Mouse (Mus musculus) heart, embryonic 13.5 days (tissue): ENCODE measurements around the gene Pianp. TPM values are rescaled to one million over a fixed set of nuclear protein-coding genes. Genes with fewer than 3 reads are reported as not detected.

Experiments used
- ATAC-seq: fragments of 200-750 bp; cut with Nextera tagmentation; 2 replicates; pipeline ENCODE4 v1.8.0; 2017; ENCODE audit warnings: moderate TSS enrichment; ENCODE audit not compliant: insufficient number of reproducible peaks, low FRiP score, low TSS enrichment; ENCODE audit errors: extremely low read depth
- H3K27ac ChIP-seq: fragments of 300-500 bp; sonication (generic); replicated peaks from 2 replicates; pipeline ENCODE4 v1.5.1; 2015; ENCODE audit warnings: moderate library complexity, mild to moderate bottlenecking, inconsistent platforms
- H3K27me3 ChIP-seq: fragments of 300-500 bp; sonication (generic); replicated peaks from 2 replicates; pipeline ENCODE4 v1.6.1; 2015; ENCODE audit warnings: mild to moderate bottlenecking, inconsistent platforms
- H3K36me3 ChIP-seq: fragments of 300-500 bp; sonication (generic); 2 replicates; pipeline ENCODE4 v1.6.1; 2015; ENCODE audit warnings: mild to moderate bottlenecking, inconsistent platforms
- H3K4me1 ChIP-seq: fragments of 300-500 bp; sonication (generic); 2 replicates; pipeline ENCODE4 v1.6.1; 2015; ENCODE audit warnings: inconsistent platforms
- H3K4me2 ChIP-seq: fragments of 300-500 bp; sonication (generic); 2 replicates; pipeline ENCODE4 v1.6.1; 2015; ENCODE audit warnings: inconsistent platforms, mild to moderate bottlenecking, moderate library complexity
- H3K4me3 ChIP-seq: fragments of 300-500 bp; sonication (generic); 2 replicates; pipeline ENCODE4 v1.5.1; 2015; ENCODE audit warnings: moderate library complexity, mild to moderate bottlenecking, inconsistent platforms
- H3K9ac ChIP-seq: fragments of 300-500 bp; sonication (generic); 2 replicates; pipeline ENCODE4 v1.6.1; 2015; ENCODE audit warnings: inconsistent platforms, mild to moderate bottlenecking, moderate library complexity
- H3K9me3 ChIP-seq: fragments of 300-500 bp; sonication (generic); 2 replicates; pipeline ENCODE4 v1.6.1; 2016; ENCODE audit warnings: inconsistent platforms
- WGBS: fragments of 180-500 bp; shearing (Covaris S2); methylation state at CpG from one replicate; pipeline ENCODE4 v1.1.7; 2015; ENCODE audit warnings: mixed read lengths; 5-methylcytosine and 5-hydroxymethylcytosine counted together
- polyA plus RNA-seq: library from polyadenylated mRNA; unstranded; fragments of >200 nt; fragmentation: Nextera tagmentation; extraction: Ambion mirVana; gene quantifications from 2 replicates; pipeline ENCODE4 v1.2.1, GENCODE M21; 2015

The Pianp gene
- 0.31 and 0.50 TPM in 2 replicates for polyA plus RNA-seq

- no peaks in the 10 kb centered on the region for H3K36me3 ChIP-seq
- H3K27me3 ChIP-seq = peaks cover 98% of the 10 kb centered on the region
- WGBS = 1% methylated on average over 57 of the region's 78 CpGs
- no peak within 1 kb of the TSS for H3K27ac ChIP-seq
- H3K4me1 ChIP-seq = peaks cover 25% of the 10 kb centered on the region
- no peaks in the 10 kb centered on the region for H3K9me3 ChIP-seq
- peak within 1 kb of the TSS; percentile 98 for H3K4me2 ChIP-seq
- peak within 1 kb of the TSS; percentile 63 for H3K4me3 ChIP-seq
- ATAC-seq = peak; percentile 39; the same call in 1 of the 2 replicates
- peak within 1 kb of the TSS; percentile 81 for H3K9ac ChIP-seq
These were observed at the start of gene Pianp for GRCm38 (mm10) chr6:124996551-124997501. Pianp (plus strand) TSS chr6:124996694.

GRCm38 (mm10) chr6:124953991-124954715 lies 42.3 kb upstream of the Pianp start:
- Histone ChIP-seq H3K4me3 (no peak overlapping the region), H3K27me3 (no peaks in the 10 kb centered on the region), H3K9ac (no peak overlapping the region), H3K4me2 (no peak overlapping the region), H3K27ac (no peak overlapping the region), H3K36me3 (peaks cover 49% of the 10 kb centered on the region), H3K9me3 (peaks cover 3% of the 10 kb centered on the region; the same call in 1 of the 2 replicates), H3K4me1 (no peaks in the 10 kb centered on the region)
- 89% methylated on average over 2 of the region's 2 CpGs for WGBS
- no peak for ATAC-seq

- H3K36me3 ChIP-seq = peaks cover 60% of the 10 kb centered on the region
- WGBS = 79% methylated on average over 4 of the region's 4 CpGs
- H3K9me3 ChIP-seq = peaks cover 3% of the 10 kb centered on the region; the same call in 1 of the 2 replicates
- H3K4me3 ChIP-seq = no peak overlapping the region
- H3K27ac ChIP-seq = no peak overlapping the region
- H3K4me2 ChIP-seq = no peak overlapping the region
- no peaks in the 10 kb centered on the region for H3K27me3 ChIP-seq
- ATAC-seq = no peak
- H3K4me1 ChIP-seq = no peaks in the 10 kb centered on the region
- no peak overlapping the region for H3K9ac ChIP-seq
These were observed 41.3 kb upstream of the Pianp start for GRCm38 (mm10) chr6:124955212-124955611.

- H3K27ac ChIP-seq = no peak overlapping the region
- H3K4me3 ChIP-seq = no peak overlapping the region
- peaks cover 9% of the 10 kb centered on the region for H3K4me1 ChIP-seq
- H3K27me3 ChIP-seq = no peaks in the 10 kb centered on the region
- peaks cover 86% of the 10 kb centered on the region for H3K36me3 ChIP-seq
- no peak overlapping the region for H3K4me2 ChIP-seq
- no peaks in the 10 kb centered on the region for H3K9me3 ChIP-seq
- WGBS = 87% methylated on average over 3 of the region's 3 CpGs
- ATAC-seq = no peak
- H3K9ac ChIP-seq = no peak overlapping the region
These were observed 38.4 kb upstream of the Pianp start for GRCm38 (mm10) chr6:124958127-124958526.

GRCm38 (mm10) chr6:124959960-124960359 lies 36.5 kb upstream of the Pianp start:
- 89% methylated on average over 13 of the region's 13 CpGs for WGBS
- Histone ChIP-seq H3K4me1 (peaks cover 18% of the 10 kb centered on the region), H3K27ac (no peak overlapping the region), H3K4me2 (no peak overlapping the region), H3K9me3 (no peaks in the 10 kb centered on the region), H3K9ac (no peak overlapping the region), H3K27me3 (no peaks in the 10 kb centered on the region), H3K4me3 (no peak overlapping the region), H3K36me3 (peaks cover 81% of the 10 kb centered on the region)
- ATAC-seq = no peak

GRCm38 (mm10) chr6:124961021-124961420 lies 35.5 kb upstream of the Pianp start:
- Histone ChIP-seq H3K27me3 (no peaks in the 10 kb centered on the region), H3K9ac (no peak overlapping the region), H3K9me3 (no peaks in the 10 kb centered on the region), H3K4me2 (no peak overlapping the region), H3K27ac (no peak overlapping the region), H3K36me3 (peaks cover 71% of the 10 kb centered on the region), H3K4me3 (no peak overlapping the region), H3K4me1 (peaks cover 20% of the 10 kb centered on the region)
- ATAC-seq = no peak
- WGBS = 90% methylated on average over 12 of the region's 12 CpGs

GRCm38 (mm10) chr6:124964638-124965037 lies 31.9 kb upstream of the Pianp start:
- 32% methylated on average over 16 of the region's 16 CpGs for WGBS
- 0 out of 2 replicates have a peak, but pooled peaks have one; percentile 3 for ATAC-seq

GRCm38 (mm10) chr6:124965088-124965719 lies 31.3 kb upstream of the Pianp start, which contains the start of gene Cops7a:
Cops7a (minus strand) TSS chr6:124965538.
- peak; percentile 91 for ATAC-seq
- H3K9ac ChIP-seq = peak within 1 kb of the TSS; percentile 95
- peak within 1 kb of the TSS; percentile 84 for H3K4me2 ChIP-seq
- H3K27me3 ChIP-seq = no peaks in the 10 kb centered on the region; the same call in 1 of the 2 replicates
- H3K4me1 ChIP-seq = peaks cover 27% of the 10 kb centered on the region
- peak within 1 kb of the TSS; percentile 83 for H3K4me3 ChIP-seq
- H3K36me3 ChIP-seq = peaks cover 43% of the 10 kb centered on the region
- WGBS = under 1% methylated on average over 68 of the region's 68 CpGs
- H3K9me3 ChIP-seq = peaks cover 4% of the 10 kb centered on the region; the same call in 1 of the 2 replicates
- peak within 1 kb of the TSS; percentile 93 for H3K27ac ChIP-seq

More at GRCm38 (mm10) chr6:124964638-124965037, 31.9 kb upstream of the Pianp start:
- peak overlapping the region; percentile 95 for H3K9ac ChIP-seq
- peak overlapping the region; percentile 93 for H3K27ac ChIP-seq
- peaks cover 27% of the 10 kb centered on the region for H3K4me1 ChIP-seq
- peaks cover 4% of the 10 kb centered on the region; the same call in 1 of the 2 replicates for H3K9me3 ChIP-seq
- H3K4me2 ChIP-seq = peak overlapping the region; percentile 84
- peak overlapping the region; percentile 83 for H3K4me3 ChIP-seq
- no peaks in the 10 kb centered on the region for H3K27me3 ChIP-seq
- H3K36me3 ChIP-seq = peaks cover 49% of the 10 kb centered on the region

- WGBS = 9% methylated on average over 15 of the region's 15 CpGs
These were observed 30.7 kb upstream of the Pianp start for GRCm38 (mm10) chr6:124965747-124966146.

GRCm38 (mm10) chr6:124966466-124967118 lies 29.9 kb upstream of the Pianp start:
- Histone ChIP-seq H3K9me3 (peaks cover 4% of the 10 kb centered on the region; the same call in 1 of the 2 replicates), H3K4me3 (peak overlapping the region; percentile 83), H3K27me3 (peaks cover 4% of the 10 kb centered on the region; the same call in 1 of the 2 replicates), H3K36me3 (peaks cover 29% of the 10 kb centered on the region), H3K27ac (no peak overlapping the region), H3K9ac (no peak overlapping the region), H3K4me2 (peak overlapping the region; percentile 84), H3K4me1 (peaks cover 27% of the 10 kb centered on the region)
- 96% methylated on average over 7 of the region's 7 CpGs for WGBS
- ATAC-seq = no peak

More at GRCm38 (mm10) chr6:124965747-124966146, 30.7 kb upstream of the Pianp start:
- ATAC-seq = no peak
- Histone ChIP-seq H3K4me1 (peaks cover 27% of the 10 kb centered on the region), H3K4me3 (peak overlapping the region; percentile 83), H3K9ac (peak overlapping the region; percentile 95), H3K27ac (peak overlapping the region; percentile 93), H3K36me3 (peaks cover 38% of the 10 kb centered on the region), H3K9me3 (peaks cover 4% of the 10 kb centered on the region; the same call in 1 of the 2 replicates), H3K27me3 (peaks cover 4% of the 10 kb centered on the region; the same call in 1 of the 2 replicates), H3K4me2 (peak overlapping the region; percentile 84)
